8 mouse cellular contexts compared by ENCODE assay signal in the genomic region with DNA sequence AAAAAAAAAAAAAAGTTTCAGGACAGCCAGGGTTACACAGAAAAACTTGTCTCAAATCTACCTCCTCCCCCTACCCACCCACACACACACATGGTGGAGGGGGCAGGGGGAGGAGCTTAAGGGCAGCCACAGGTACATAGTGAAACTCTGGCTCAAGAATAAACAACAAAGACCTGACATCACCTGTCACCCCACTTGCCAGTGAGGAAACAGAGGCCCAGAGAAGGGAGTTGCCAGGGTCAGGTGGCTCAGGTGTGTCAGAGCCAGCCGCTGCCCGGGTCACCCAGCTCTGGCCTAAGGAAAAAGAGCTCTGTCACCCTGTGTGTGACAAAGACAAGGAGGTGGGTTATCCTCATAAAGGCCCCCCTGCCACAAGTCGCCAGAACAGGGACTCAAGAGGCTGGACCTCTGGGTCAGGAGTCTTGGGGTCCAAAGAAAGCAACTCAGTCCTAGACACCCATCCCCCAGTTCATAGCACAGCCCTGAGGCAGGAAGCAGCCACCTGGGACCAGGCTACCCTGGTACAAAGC. TPM values are rescaled to one million over a fixed set of nuclear protein-coding genes. Genes with fewer than 3 reads are reported as not detected.
DNase-seq lines count a peak whose midpoint lies in the region; ATAC-seq and TF ChIP-seq lines count a peak whose summit lies in the region.

No protein-coding gene starts in this region.

- DNase-seq in kidney, postnatal 36 days = no peak
- no peak for DNase-seq in embryonic facial prominence, embryonic 14.5 days (ENCODE audit: low spot score)
- DNase-seq in lung, postnatal 36 days = peak; percentile 62
- DNase-seq in natural killer cell, adult 2 months (ENCODE audit: low spot score in 2 of 2) = no peak
- DNase-seq in cerebellum, postnatal 14 days = no peak
- DNase-seq in left cerebral cortex, adult 2 months (ENCODE audit: extremely low spot score in 1 of 2, low spot score in 2 of 2) = no peak

- TF ChIP-seq CTCF in E14TG2a.4 (conservative IDR thresholded peaks at IDR 0.05; ENCODE audit: low read length) = no peak
- TF ChIP-seq CTCF in left cerebral cortex, adult 2 months (IDR thresholded peaks at IDR 0.05) = no peak

- intact Hi-C loops in left cerebral cortex, adult 2 months (cut with DNase I) = no loop called here

- H3K36me3 ChIP-seq in kidney, embryonic 14.5 days (ENCODE audit: control insufficient read depth, insufficient read depth, low read length) = no peaks in the 10 kb centered on the region
- no peaks in the 10 kb centered on the region for H3K36me3 ChIP-seq in E14TG2a.4 (ENCODE audit: insufficient read depth, low read length)
- no peaks in the 10 kb centered on the region for H3K36me3 ChIP-seq in embryonic facial prominence, embryonic 14.5 days (ENCODE audit: control insufficient read depth, insufficient read depth, low read length)

- WGBS in kidney, embryonic 14.5 days = 40% methylated on average over 3 of the region's 3 CpGs
- WGBS in embryonic facial prominence, embryonic 14.5 days = 55% methylated on average over 3 of the region's 3 CpGs

- no peak for ATAC-seq in kidney, embryonic 14.5 days (ENCODE audit: low FRiP score, low TSS enrichment)
- no peak for ATAC-seq in embryonic facial prominence, embryonic 14.5 days (ENCODE audit: low read depth)

- no peaks in the 10 kb centered on the region for H3K27me3 ChIP-seq in kidney, embryonic 14.5 days (ENCODE audit: control insufficient read depth, insufficient read depth, low read length)
- H3K27me3 ChIP-seq in E14TG2a.4 (ENCODE audit: insufficient read depth, low read length) = peaks cover 25% of the 10 kb centered on the region
- no peaks in the 10 kb centered on the region for H3K27me3 ChIP-seq in embryonic facial prominence, embryonic 14.5 days (replicated peaks; ENCODE audit: control insufficient read depth, insufficient read depth, low read length)

- no peaks in the 10 kb centered on the region for H3K9me3 ChIP-seq in kidney, embryonic 14.5 days (ENCODE audit: control insufficient read depth, low read length)
- no peaks in the 10 kb centered on the region for H3K9me3 ChIP-seq in E14TG2a.4 (ENCODE audit: low read length)
- no peaks in the 10 kb centered on the region for H3K9me3 ChIP-seq in embryonic facial prominence, embryonic 14.5 days (ENCODE audit: control insufficient read depth, low read length)

- H3K4me2 ChIP-seq in kidney, embryonic 14.5 days (replicated peaks; ENCODE audit: low read depth, low read length) = no peak overlapping the region
- H3K4me2 ChIP-seq in embryonic facial prominence, embryonic 14.5 days (ENCODE audit: low read depth, low read length) = no peak overlapping the region

- no peak overlapping the region for H3K4me3 ChIP-seq in kidney, embryonic 14.5 days (ENCODE audit: low read length)
- 0 out of 2 replicates have a peak overlapping the region, but pooled peaks have one; percentile 17 for H3K4me3 ChIP-seq in E14TG2a.4 (replicated peaks; ENCODE audit: low read length)
- no peak overlapping the region for H3K4me3 ChIP-seq in embryonic facial prominence, embryonic 14.5 days (ENCODE audit: low read depth, low read length)
- no peak overlapping the region for H3K4me3 ChIP-seq in left cerebral cortex, adult 2 months

- peak overlapping the region; percentile 79 for H3K27ac ChIP-seq in kidney, embryonic 14.5 days (ENCODE audit: low read depth, low read length)
- peak overlapping the region; percentile 81 for H3K27ac ChIP-seq in embryonic facial prominence, embryonic 14.5 days (replicated peaks; ENCODE audit: low read depth, low read length)
- no peak overlapping the region for H3K27ac ChIP-seq in left cerebral cortex, adult 2 months

- H3K4me1 ChIP-seq in kidney, embryonic 14.5 days (ENCODE audit: control insufficient read depth, insufficient read depth, low read length) = peaks cover 59% of the 10 kb centered on the region
- peaks cover 77% of the 10 kb centered on the region for H3K4me1 ChIP-seq in E14TG2a.4 (replicated peaks; ENCODE audit: low read depth, low read length)
- peaks cover 53% of the 10 kb centered on the region for H3K4me1 ChIP-seq in embryonic facial prominence, embryonic 14.5 days (ENCODE audit: control insufficient read depth, insufficient read depth, low read length)

- no peak overlapping the region for H3K9ac ChIP-seq in kidney, embryonic 14.5 days (ENCODE audit: low read depth, low read length)
- H3K9ac ChIP-seq in embryonic facial prominence, embryonic 14.5 days (ENCODE audit: low read depth, low read length) = peak overlapping the region; percentile 37; the same call in 1 of the 2 replicates

RNA-seq across cellular contexts. Expression of a gene that starts 27.8 kb away (rescaled TPM):
- polyA plus RNA-seq in kidney, embryonic 14.5 days (2014; fragmentation: Nextera tagmentation; extraction: Ambion mirVana) = 24.6 and 36.0 TPM in 2 replicates
- polyA plus RNA-seq in embryonic facial prominence, embryonic 14.5 days (2014; fragmentation: Nextera tagmentation; extraction: Ambion mirVana) = 25.5 and 28.7 TPM in 2 replicates
- 10 to 100 TPM; 50.6 to 52.2 TPM for total RNA-seq in left cerebral cortex, adult 2 months (2021)

RNA-seq across cellular contexts. Expression of a gene that starts 44.5 kb away (rescaled TPM):
- 1.8 and 2.9 TPM in 2 replicates for polyA plus RNA-seq in kidney, embryonic 14.5 days (2014; fragmentation: Nextera tagmentation; extraction: Ambion mirVana)
- polyA plus RNA-seq in embryonic facial prominence, embryonic 14.5 days (2014; fragmentation: Nextera tagmentation; extraction: Ambion mirVana) = 8.7 and 9.2 TPM in 2 replicates
- 10 to 100 TPM; 46.9 to 71.1 TPM for total RNA-seq in left cerebral cortex, adult 2 months (2021)
